Mouse (Mus musculus) left cerebral cortex, postnatal 4 days (tissue): ENCODE data around the gene Sipa1l2. TPM values are rescaled to one million over a fixed set of nuclear protein-coding genes. Genes with fewer than 3 reads are reported as not detected.

Experiments used
- DNase-seq: peaks from one replicate; pipeline ENCODE4 v3.0.0-alpha.2; 2022
- intact Hi-C: fragments of 180-260 bp; cut with DNase I; formaldehyde crosslinking; loops from one replicate; pipeline ENCODE4 v1.15.1; 2025
- total RNA-seq, 2 experiments: library from RNA; stranded (reverse); gene quantifications; 2 replicates each; pipeline ENCODE4 v1.2.3; 2021

Gene Sipa1l2
- total RNA-seq, 2 experiments from 2014 or later, result 43.2 to 46.9 TPM

DNA sequence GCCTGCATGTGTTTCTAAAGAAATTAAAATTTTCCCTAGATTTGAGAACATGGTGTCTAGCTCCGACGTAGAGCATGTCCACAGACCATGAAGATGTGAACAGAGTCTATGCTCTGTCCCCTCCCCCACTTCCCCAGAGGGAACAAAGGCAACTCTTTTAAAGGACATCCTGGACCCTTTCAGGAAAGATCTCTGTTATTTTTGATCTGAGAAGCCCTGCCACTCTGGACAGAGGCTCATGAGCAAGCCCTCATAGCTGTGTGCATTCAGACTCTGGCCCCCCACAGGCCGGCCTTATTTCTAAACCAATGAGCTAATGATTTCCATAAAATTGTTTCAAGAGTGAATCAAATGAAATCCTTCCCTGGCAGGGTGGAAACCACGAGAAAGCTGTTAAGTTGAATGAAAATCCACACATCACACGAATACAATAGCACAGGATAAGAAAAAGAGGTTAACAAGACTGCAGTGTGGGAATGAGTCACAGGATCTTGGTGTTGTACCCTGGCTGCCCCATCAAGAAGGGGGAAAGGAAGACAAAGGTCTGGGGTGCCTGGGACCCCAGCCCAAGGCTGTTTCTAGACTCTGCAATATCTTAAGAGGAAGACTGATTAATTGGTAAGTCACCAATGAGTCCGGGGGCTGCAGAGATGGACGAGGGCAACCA, 84.9 kb downstream of the Sipa1l2 start:
- intact Hi-C loops, result no loop called here
- DNase-seq, result no peak

DNA sequence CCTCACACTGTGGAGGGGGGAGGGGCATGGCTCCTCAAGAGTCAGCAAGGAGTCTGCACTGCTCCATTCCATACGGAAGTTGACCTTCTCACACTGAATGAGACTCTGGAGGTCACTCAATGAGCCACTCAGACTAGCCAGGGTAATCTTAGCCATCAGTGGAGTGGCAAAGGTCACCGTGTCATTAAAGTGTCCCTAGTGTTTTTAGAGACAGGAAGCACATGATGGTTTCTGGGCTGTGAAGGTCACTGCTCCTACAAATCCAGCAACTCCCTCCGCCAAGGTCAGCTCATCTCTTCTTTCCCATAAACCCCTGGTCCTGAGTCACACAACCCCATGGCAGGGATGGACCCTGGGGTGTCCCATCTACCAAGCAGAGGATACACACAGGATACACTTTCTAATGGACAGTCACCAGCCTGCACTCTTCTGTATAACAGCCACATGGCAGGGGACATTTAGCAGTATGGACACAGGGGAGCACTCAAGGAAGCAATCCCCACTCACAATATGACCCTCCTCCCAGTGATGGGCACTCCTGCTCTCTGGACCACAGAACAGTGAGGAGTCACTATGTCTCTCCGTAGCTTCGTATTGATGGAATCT, 87.0 kb downstream of the Sipa1l2 start:
- intact Hi-C loops, result no loop called here
- DNase-seq, result no peak

DNA sequence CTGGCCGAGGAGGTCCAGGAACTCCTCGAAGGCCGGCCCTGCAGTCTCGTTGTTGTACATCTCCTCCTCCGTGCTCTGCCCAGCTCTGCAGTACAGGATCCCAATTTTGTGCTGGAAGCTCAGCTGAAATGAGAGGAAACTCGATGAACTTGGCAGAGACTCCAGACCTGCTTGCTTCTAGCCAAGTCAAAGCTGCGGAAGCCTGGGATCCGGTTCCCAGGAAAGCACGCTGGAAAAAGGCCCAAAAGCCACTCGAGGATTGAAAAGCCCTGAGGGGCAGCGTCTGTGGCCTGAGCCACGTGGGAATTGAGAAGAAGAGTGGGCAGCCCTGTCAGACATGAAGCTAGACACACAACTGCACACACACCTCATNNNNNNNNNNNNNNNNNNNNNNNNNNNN, 94.7 kb downstream of the Sipa1l2 start:
- DNase-seq, result peak; percentile 69
- intact Hi-C loops, result loop anchor here (10.0 kb wide), 1 partner anchor 90 kb away; the partner anchor contains the start of gene Sipa1l2

DNA sequence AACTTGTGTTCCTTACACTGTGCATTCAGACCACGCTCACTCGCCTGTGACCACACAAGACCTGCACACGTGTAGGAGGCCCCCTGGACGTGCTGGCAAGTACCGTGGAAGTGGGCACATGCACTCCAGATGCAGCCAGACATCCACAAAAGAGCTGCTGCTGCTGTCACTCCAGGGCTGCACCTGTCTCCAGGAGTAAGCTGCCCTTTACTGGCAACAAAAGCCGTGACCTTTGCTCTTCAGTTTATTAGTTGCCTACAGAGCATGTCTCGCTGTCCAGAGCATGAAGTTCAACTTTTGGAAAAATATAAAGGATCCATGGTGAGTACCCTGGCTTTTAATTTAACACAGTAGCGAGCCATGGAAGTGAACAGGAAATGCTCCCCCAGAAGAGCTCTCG, 98.2 kb downstream of the Sipa1l2 start:
- intact Hi-C loops, result loop anchor here (10.0 kb wide), 1 partner anchor 93 kb away; the partner anchor contains the start of gene Sipa1l2

DNA sequence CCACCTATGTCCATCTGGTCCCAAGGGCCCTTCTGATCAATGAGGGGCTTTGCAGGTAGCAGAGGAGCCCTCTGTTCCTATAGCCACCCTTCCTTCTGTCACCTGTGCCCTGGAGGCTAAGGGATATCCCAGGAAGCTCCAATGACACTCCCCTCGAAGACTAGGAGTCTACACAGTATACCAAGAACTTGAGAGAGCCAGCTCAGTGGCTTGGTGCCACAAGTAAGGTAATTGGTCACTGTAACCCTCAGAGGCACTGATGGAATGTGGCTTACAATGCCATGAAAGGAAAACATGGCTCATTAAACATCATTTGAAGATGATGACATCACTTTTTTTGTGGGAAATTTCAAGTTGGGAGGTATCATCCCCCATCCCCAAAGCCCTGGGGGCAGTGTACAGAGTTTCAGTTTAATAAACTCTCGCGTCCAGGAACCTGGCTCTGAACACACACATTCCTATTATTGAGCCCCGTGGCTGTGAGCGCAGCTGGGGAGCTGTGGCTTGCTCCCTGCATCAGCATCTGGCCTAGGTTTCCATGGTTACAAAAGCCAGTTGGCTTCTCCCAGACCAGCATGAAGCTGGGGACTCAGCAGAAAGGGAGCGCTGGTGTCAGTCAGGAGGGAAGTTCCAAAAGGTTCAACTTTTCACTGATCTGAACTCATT, 104.3 kb downstream of the Sipa1l2 start:
- intact Hi-C loops, result no loop called here
- DNase-seq, result peak; percentile 21

More for the DNA sequence above, 98.2 kb downstream of the Sipa1l2 start:
- DNase-seq, result no peak

DNA sequence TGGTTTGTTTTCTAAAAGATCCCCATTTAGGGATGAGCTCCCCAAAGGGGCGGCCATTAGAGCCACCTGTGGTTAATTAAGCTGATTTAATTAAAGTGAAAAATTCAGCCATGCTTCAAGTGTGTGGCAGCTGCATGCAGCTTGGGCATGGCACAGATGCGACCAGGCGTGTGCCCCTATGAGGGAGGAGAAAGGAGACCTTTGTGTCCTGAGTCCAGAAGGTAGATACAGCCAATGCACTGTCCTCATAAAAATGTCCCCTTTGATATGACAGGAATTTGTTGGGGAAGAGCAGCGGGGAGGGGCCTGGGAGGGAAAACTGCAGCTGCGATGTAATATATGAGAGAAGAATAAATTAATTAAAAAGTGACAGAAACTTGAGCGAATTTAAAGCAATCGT, 106.7 kb downstream of the Sipa1l2 start:
- intact Hi-C loops, result no loop called here
- DNase-seq, result no peak

DNA sequence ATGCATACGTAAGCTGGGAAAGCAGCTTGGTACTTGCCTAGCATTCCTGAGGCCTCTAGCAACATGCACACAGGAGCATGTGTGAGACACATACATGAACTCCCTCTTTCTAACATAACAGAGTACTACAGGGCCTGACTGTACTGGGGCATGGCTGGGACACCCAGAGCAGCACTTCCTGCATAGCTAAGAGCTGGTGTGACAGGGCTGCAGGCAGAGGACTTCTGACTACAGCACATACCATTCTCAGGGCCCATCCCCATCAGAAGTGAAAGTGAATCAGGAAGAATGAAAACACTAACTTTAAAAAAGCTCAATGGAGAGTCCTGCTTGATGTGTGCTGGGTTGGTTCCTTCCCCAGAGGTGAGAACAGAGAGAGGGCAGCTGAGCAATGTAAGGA, 108.1 kb downstream of the Sipa1l2 start:
- no peak for DNase-seq
- intact Hi-C loops, result no loop called here

DNA sequence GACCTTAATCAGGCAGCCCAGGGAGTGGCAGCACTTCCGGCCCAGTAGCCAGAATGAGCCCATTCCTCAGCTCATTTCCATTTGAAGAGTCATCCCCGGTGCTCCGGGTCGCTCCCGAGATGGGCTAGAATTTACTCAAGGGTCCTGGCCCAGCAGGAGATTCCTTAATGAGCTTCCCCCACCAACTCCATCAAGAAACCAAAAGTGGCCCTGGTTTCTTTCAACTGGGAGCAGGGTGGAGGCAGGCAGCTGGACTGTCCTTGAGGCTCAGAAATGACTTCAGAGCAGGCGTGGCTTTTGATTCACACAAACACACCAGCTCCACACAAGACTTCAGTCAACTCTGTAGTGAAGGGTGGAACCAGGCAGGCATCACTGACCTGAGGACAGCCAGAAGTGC, 109.0 kb downstream of the Sipa1l2 start:
- DNase-seq, result no peak
- intact Hi-C loops, result no loop called here

DNA sequence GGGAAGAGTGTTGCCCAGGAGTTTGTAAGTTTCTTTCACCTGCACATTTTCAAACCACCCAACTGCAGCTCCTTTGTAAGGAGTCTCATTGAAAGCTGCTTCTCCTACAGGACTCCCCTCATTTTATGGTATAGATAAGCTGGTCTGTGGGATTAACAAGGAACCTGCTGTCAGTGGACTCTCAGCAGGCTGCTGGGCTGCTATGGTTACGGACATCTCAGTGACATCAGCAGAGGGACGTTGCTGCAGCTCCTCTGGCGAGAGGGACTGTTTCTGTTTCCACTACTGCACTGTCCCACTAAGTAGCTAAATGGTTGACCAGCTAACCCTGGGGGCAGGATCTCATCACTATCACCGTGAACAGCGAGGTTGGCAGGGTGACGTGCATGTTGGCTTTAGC, 120.6 kb downstream of the Sipa1l2 start:
- intact Hi-C loops, result no loop called here
- no peak for DNase-seq

DNA sequence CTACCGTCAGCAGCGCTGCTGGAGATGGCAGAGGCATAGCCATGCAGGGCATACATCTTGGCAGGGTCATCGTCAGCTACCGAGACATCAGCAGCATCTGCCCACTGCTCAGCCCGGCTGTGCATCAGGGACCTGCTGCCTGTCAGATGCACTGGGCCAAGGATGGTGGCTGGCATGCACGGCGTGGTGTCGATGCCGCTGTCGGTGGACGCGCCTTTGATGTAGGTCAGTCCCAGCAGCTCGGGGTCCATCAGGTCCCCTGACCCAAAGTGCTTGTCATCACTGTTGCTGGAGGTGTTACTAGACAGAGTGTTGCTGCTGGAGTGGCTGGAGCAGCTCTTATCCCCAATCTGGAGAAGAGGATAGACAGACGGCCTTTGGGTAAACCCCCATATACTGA, 122.1 kb downstream of the Sipa1l2 start:
- intact Hi-C loops, result no loop called here
- DNase-seq, result no peak

DNA sequence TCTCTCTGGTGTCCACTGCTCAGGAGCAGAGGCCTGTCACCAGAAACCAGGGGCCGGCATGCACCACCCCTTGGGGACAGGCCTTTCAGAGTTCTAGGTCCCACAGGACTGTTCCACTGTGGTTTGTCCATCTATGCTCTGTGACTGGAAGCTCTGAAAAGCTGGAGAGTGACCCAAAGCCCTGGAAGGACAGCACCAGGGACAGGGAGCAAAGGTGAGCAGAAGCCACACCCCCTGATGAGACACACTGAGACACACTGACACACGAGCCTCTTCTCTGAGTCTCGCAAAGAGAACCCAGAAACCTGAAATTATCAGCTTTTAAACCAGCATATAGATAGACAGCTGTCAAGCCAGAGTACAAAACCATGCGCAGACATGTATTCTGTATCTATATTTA, 123.4 kb downstream of the Sipa1l2 start:
- no peak for DNase-seq
- intact Hi-C loops, result no loop called here

DNA sequence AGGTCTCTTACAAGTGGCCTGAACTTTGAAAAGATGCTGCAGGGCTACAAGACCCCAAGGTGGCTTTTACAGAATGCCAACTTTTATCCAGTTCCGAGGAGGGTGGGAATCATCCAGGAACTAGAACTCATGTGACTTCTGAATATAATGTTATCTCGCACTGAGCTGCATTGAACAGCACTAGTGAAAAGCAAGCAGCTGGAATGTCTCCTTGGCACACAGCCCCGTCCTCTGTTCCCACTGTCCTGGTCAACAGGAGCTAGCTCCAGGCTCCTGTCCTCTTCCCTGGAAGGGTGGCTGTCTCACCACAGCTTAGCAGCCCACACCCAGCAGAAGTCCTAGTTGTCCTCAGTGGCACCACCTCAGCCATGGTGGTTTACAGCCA, 124.4 kb downstream of the Sipa1l2 start:
- intact Hi-C loops, result no loop called here
- no peak for DNase-seq

DNA sequence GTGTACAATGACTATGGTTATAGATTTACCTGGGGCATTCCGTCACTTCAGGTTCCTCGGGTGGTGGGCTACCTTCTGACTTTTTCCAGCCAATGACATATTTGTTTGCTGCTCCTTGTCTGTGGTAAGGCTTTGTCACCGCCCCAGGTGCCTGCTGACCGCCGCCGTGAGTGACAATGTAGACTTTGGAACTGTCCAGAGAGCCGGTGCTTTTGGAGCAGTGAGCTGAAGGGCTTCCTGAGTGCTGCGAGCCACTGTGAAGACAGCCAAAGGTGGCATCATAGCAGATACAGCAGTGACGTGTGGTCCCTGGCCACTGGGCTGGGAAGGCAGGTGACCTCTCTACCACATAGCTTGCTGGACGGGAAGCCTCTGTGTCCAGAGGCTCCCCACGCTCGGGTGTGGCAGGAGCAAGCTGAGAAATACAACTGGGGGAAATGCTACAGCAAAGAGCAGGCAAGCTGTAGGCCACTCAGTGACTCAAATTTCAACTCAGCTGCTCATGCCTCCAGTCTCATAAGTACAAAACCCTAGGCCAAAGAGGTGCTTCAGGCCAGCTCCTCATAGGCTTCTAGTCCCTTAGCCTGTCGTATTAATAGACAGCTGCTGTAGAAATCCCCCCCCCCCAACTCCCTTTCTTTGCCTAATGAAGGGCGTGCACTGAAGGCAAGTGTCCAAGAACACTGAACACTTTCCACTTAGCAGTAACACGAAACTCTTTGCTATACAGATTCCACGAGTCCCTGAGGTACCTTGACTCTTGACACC, 125.0 kb downstream of the Sipa1l2 start:
- intact Hi-C loops, result no loop called here
- no peak for DNase-seq

DNA sequence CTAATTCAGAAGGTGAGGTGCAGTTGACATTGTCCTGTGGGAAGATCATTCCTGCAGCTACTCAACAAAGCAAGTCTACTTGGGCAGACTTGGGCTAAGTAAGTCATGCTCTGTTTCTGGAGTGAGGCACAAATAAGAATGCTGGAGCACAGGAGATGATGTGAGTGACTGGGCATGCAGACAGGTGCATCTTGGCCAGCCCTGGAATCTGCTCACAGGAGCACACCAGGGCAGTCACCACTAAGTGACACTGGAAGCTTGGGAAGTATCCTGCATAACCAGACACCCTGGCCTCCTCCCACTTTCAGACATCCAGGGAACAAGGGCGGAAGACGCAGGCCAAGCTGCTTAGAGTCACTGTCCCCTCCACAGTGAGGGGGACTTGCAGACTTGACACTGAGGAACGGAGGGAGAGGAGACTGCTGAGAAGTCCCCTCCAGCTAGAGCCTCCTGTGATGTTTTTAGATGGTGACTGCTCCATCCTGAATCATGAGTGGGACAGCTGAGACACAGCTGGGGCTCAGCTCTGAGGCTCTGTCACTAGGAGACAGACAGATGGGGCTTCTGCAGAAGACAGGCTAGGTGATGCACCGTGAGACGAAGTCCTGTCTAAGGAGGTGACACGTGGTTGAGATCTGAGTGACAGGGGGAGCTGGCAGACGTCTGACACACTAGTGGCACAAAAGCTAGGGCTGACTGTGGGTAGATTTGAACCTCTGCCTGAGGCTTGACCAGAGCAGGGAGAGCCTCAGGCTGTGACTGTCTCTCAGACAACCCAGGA, 134.1 kb downstream of the Sipa1l2 start:
- intact Hi-C loops, result loop anchor here (10.0 kb wide), 1 partner anchor 251 kb away; no protein-coding TSS in a partner anchor

DNA sequence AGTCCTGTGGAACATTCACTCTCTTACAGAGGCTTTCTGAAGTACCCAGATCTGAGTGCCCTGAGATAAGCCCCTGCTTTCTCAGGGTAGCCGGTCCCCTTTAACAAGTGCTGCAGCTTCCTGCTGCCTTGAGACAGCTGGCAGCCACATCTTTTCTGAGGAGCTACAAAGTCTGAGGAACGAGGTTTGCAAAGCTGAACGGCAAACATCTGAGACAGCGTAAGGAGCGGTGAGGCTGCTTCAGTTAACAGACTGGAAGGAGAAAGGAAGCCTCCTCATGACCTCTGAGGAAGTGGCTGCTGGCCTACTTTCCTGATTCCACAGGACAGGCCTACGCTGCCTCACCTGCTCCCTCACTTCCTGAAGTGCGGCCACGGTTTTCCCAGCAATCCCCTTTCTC, 135.5 kb downstream of the Sipa1l2 start:
- intact Hi-C loops, result loop anchor here (10.0 kb wide), 1 partner anchor 249 kb away; no protein-coding TSS in a partner anchor
- no peak for DNase-seq

More for the DNA sequence above, 134.1 kb downstream of the Sipa1l2 start:
- DNase-seq, result no peak

DNA sequence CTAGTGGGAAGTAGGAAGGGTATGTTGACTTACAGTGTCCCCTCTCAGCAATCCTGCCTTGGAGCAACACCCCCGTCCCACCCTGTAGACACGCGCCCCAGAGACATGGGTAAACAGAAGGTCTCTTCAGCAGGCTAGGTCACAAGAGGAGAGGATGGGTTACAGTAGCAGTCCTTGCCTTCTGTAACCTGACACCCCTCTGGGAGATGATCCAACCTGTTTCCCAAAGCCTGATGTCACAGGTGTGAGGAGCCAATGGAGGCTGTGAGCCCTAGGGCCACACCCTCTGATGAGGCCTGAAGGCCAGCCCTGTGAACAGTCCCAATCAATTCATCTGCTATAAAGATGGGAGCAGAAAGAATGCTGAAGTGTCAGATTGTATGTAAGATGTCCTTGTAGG, 138.3 kb downstream of the Sipa1l2 start:
- no peak for DNase-seq
- intact Hi-C loops, result loop anchor here (10.0 kb wide), 1 partner anchor 247 kb away; no protein-coding TSS in a partner anchor

DNA sequence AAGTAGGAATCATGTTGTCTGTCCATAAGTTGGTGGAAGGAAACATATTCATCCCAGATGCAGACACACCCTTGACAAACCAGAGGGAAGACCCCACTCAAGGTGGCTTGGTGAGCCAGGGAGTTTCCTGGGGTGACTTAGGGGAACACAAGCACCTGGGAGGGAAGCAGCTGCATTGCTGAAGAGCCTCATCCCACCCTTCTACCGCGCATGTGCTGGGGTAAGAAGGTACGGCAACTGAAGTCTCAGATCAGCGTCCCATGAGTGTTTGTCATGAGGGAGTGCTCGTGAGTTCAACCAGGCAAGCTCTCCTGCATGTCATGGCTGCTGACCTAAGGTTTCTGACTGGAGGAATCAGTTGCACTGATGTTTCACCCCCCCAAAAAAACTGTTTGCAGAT, 138.8 kb downstream of the Sipa1l2 start:
- intact Hi-C loops, result loop anchor here (10.0 kb wide), 1 partner anchor 246 kb away; no protein-coding TSS in a partner anchor
- DNase-seq, result no peak

DNA sequence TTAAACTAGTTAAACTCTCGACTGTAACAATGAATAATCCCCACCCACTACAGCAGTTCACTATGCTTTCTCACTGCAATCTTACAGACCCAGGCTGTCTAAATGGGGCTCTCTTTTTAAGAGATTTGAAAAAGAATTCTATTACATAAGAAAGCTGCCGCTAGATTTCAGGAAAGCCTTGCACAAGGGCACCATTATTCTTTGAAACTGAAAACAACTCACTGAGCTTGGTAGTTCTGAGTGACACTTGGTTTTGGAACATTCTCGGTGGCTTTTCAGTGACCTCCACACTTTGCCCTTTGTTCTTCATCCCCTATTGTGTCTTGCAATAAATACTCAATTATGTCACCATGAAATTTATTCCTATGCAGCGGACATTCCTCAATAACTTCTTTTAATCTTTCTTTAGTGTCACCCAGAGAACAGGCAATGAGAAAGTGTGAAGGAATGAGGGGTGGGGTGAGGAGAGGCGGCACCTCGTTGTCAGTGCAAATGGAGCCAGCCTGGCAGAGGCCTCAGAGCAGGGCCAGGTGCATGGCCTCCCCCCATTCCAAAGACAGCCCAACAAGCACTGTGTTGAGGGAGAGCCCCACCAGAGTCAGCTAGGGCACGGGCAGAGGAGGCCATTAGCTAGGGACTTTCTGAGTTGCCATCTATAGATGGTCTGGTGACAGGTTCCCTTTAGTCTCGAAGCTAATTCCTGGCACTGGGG, 140.5 kb downstream of the Sipa1l2 start:
- no peak for DNase-seq
- intact Hi-C loops, result no loop called here

DNA sequence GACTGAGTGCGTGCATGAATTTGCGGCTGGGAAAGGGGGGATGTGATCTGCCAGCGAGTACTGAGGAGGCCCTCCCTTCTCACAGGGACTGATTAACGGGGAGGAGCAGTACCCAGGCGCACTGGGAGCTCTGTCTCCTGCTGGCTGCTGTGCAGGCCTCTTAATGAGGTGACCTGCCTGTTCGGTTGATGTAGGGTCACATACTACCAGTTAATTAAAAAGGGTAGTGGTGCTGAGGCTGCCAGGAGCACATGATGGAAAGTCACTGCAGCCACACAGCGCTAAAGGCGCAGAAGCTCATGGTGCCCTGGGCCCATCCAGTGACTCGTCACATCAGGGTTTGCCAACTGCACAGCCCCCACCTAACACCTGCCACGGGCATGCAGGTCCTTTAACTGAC, 145.7 kb downstream of the Sipa1l2 start:
- no peak for DNase-seq
- intact Hi-C loops, result no loop called here
